Mouse (Mus musculus) intestine, embryonic 14.5 days (tissue): Measurements from ENCODE around the gene Slc25a45. TPM values are rescaled to one million over a fixed set of nuclear protein-coding genes. Genes with fewer than 3 reads are reported as not detected.

Source experiments
- ATAC-seq: fragments of 200-750 bp; cut with Nextera tagmentation; replicated peaks from 2 replicates; pipeline ENCODE4 v1.8.0; 2017; ENCODE audit warnings: low read depth, moderate number of reproducible peaks, moderate TSS enrichment, moderate library complexity; ENCODE audit not compliant: low FRiP score, low TSS enrichment
- DNase-seq: peaks from one replicate; pipeline ENCODE4 v3.0.0-alpha.2; 2018; ENCODE audit warnings: low spot score
- H3K27ac ChIP-seq: fragments of 300-500 bp; sonication (generic); 2 replicates; pipeline ENCODE4 v1.5.1; 2014; ENCODE audit warnings: low read depth, mild to moderate bottlenecking, control low read depth
- H3K27me3 ChIP-seq: fragments of 300-500 bp; sonication (generic); replicated peaks from 2 replicates; pipeline ENCODE4 v1.6.1; 2014; ENCODE audit warnings: low read length, control low read depth; ENCODE audit not compliant: control insufficient read depth, insufficient read depth
- H3K36me3 ChIP-seq: fragments of 300-500 bp; sonication (generic); 2 replicates; pipeline ENCODE4 v1.6.1; 2014; ENCODE audit warnings: low read length, control low read depth; ENCODE audit not compliant: control insufficient read depth, insufficient read depth
- H3K4me1 ChIP-seq: fragments of 300-500 bp; sonication (generic); replicated peaks from 2 replicates; pipeline ENCODE4 v1.6.1; 2014; ENCODE audit warnings: low read length, control low read depth, mixed read lengths; ENCODE audit not compliant: control insufficient read depth, insufficient read depth
- H3K4me2 ChIP-seq: fragments of 300-500 bp; sonication (generic); 2 replicates; pipeline ENCODE4 v1.6.1; 2014; ENCODE audit warnings: low read length
- H3K4me3 ChIP-seq: fragments of 300-500 bp; sonication (generic); 2 replicates; pipeline ENCODE4 v1.5.1; 2014; ENCODE audit warnings: low read depth, low read length, control low read depth, mixed read lengths
- H3K9ac ChIP-seq: fragments of 300-500 bp; sonication (generic); 2 replicates; pipeline ENCODE4 v1.6.1; 2014; ENCODE audit warnings: mild to moderate bottlenecking, low read length
- H3K9me3 ChIP-seq: fragments of 300-500 bp; sonication (generic); 2 replicates; pipeline ENCODE4 v1.6.1; 2016; ENCODE audit warnings: low read length, control low read depth; ENCODE audit not compliant: control insufficient read depth
- WGBS: fragments of 180-500 bp; shearing (Covaris S2); extraction: QIAGEN DNeasy Blood & Tissue Kit; methylation state at CpG from one replicate; pipeline ENCODE4 v1.1.7; 2014; 5-methylcytosine and 5-hydroxymethylcytosine counted together
- polyA plus RNA-seq: library from polyadenylated mRNA; unstranded; fragments of >200 nt; fragmentation: Nextera tagmentation; extraction: Ambion mirVana; gene quantifications from 2 replicates; pipeline ENCODE4 v1.2.1, GENCODE M21; 2014

The Slc25a45 gene
- polyA plus RNA-seq, 1 experiment from 2014 or later: 2.1 TPM

DNA sequence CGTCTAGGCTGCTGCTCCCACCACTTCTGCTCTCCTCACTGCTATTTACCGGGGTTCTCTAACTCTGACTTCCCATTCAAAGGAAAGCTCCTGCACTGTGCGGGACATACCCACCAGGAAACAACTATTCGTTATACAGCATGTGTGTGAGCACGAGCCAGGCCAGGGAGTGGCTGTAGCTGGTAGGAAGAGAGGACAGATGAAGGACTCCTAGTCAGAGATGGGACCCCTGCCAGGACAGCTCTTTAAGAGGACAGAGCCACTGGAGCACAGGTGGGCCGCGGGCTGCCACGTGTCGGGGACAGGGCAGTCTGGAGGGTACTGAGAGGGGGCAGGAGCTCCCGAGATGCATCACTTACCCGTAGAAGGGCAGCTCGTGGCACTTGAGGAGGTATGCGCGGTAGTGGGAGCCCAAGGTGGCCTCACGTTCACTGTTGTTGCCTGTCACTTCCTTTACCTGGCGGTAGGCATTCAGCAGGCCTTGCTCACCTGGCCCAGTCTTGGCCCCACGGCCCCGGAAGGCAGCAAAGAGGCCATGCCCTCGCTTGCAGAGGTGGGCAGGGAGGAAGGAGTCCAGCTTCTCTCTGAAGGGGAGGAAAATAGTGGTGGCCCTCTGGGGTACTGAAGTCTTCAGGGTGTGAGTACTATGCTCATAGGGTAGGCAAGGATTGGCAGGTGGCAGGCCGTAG, 12.8 kb upstream of the Slc25a45 start:
- Histone ChIP-seq H3K27ac (no peak overlapping the region), H3K4me2 (no peak overlapping the region), H3K27me3 (no peaks in the 10 kb centered on the region), H3K4me1 (no peaks in the 10 kb centered on the region), H3K9me3 (no peaks in the 10 kb centered on the region), H3K4me3 (no peak overlapping the region), H3K9ac (no peak overlapping the region), H3K36me3 (peaks cover 81% of the 10 kb centered on the region)
- DNase-seq: no peak
- no peak for ATAC-seq
- 95% methylated on average over 20 of the region's 20 CpGs for WGBS

DNA sequence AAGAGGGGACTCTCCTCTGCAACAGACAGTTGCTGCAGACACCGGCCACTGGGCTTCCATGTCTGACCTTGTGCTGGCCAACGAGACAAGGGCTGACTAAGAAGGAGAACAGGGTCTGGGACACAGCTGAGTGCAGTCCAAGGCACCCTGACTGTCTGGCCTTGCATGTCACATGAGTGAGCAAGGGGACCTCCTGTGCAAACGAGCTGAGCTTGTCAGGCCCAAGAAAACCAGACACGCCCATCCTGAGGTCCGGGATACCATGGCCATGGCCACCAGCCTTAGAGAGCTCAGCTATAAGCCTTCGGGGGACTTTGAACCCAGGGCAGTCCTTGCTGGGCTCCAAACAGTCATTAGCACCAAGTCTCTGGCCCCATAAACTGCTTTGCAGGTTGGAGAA, 9.5 kb upstream of the Slc25a45 start:
- ATAC-seq: no peak
- H3K27ac ChIP-seq: no peak overlapping the region
- 87% methylated on average over 6 of the region's 6 CpGs for WGBS

GRCm38 (mm10) chr19:5871273-5871672, 6.3 kb upstream of the Slc25a45 start:
- Histone ChIP-seq H3K4me2 (peak overlapping the region; percentile 40), H3K36me3 (peaks cover 30% of the 10 kb centered on the region), H3K27ac (peak overlapping the region; percentile 67), H3K4me3 (no peak overlapping the region), H3K9ac (peak overlapping the region; percentile 35), H3K9me3 (no peaks in the 10 kb centered on the region), H3K4me1 (peaks cover 30% of the 10 kb centered on the region), H3K27me3 (no peaks in the 10 kb centered on the region)
- ATAC-seq (peak; percentile 61), DNase-seq (peak; percentile 64)
- WGBS: 4% methylated on average over 7 of the region's 7 CpGs

More for the DNA sequence above, 9.5 kb upstream of the Slc25a45 start:
- Histone ChIP-seq H3K9me3 (no peaks in the 10 kb centered on the region), H3K4me2 (no peak overlapping the region), H3K4me3 (no peak overlapping the region), H3K36me3 (peaks cover 60% of the 10 kb centered on the region), H3K27me3 (no peaks in the 10 kb centered on the region), H3K9ac (no peak overlapping the region), H3K4me1 (peaks cover 13% of the 10 kb centered on the region)
- DNase-seq: no peak

- 0 out of 2 replicates have a peak overlapping the region, but pooled peaks have one; percentile 13 for H3K9ac ChIP-seq
- WGBS: 28% methylated on average over 6 of the region's 6 CpGs
- ATAC-seq (no peak), DNase-seq (no peak)
- H3K27me3 ChIP-seq: no peaks in the 10 kb centered on the region
- H3K4me3 ChIP-seq: no peak overlapping the region
- H3K9me3 ChIP-seq: no peaks in the 10 kb centered on the region
- peak overlapping the region; percentile 40 for H3K4me2 ChIP-seq
- H3K36me3 ChIP-seq: peaks cover 29% of the 10 kb centered on the region
- H3K27ac ChIP-seq: peak overlapping the region; percentile 67
- H3K4me1 ChIP-seq: peaks cover 30% of the 10 kb centered on the region
Measured at GRCm38 (mm10) chr19:5871683-5872082, 5.9 kb upstream of the Slc25a45 start.

- H3K27me3 ChIP-seq: no peaks in the 10 kb centered on the region
- ATAC-seq (no peak), DNase-seq (no peak)
- no peak overlapping the region for H3K4me3 ChIP-seq
- H3K27ac ChIP-seq: no peak overlapping the region
- peaks cover 27% of the 10 kb centered on the region for H3K36me3 ChIP-seq
- no peak overlapping the region for H3K9ac ChIP-seq
- H3K9me3 ChIP-seq: no peaks in the 10 kb centered on the region
- 89% methylated on average over 4 of the region's 4 CpGs for WGBS
- H3K4me2 ChIP-seq: no peak overlapping the region
- peaks cover 30% of the 10 kb centered on the region for H3K4me1 ChIP-seq
Measured at GRCm38 (mm10) chr19:5872528-5872927, 5.1 kb upstream of the Slc25a45 start.

- Histone ChIP-seq H3K27ac (no peak overlapping the region), H3K36me3 (peaks cover 22% of the 10 kb centered on the region), H3K9me3 (no peaks in the 10 kb centered on the region), H3K27me3 (no peaks in the 10 kb centered on the region), H3K4me3 (no peak overlapping the region), H3K4me1 (peaks cover 30% of the 10 kb centered on the region), H3K9ac (no peak overlapping the region), H3K4me2 (no peak overlapping the region)
- 85% methylated on average over 19 of the region's 19 CpGs for WGBS
- DNase-seq: no peak
- no peak for ATAC-seq
Measured at GRCm38 (mm10) chr19:5872931-5873556, 4.6 kb upstream of the Slc25a45 start.

DNA sequence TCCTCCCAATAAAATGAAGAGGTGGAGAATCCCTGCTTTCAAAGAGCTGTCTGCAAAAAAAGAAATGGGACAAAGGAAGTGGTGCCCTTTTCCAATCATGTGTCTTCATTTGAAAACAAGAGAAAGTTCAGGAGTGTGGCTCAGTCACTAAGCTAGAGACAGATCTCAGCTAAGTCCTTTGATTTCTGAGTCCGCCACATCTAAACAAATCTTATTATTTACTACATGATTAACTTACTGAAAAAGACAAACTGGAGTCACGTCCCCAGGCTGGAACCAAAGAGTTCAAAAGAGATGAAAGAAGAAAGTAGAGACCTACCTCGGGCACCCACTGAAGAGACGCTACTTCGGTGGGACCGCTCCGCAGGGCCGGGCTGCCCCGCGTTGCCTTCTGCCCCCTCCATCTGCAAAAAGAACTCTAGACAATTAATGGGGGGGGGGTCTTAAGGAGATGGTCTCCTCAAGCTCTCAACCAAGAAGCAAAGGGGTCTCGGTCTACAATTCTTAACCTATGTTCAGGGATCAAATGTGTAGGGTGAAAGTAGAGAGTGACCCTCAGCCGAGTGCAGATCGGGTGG, 3.1 kb upstream of the Slc25a45 start:
- Histone ChIP-seq H3K27ac (no peak overlapping the region), H3K36me3 (peaks cover 9% of the 10 kb centered on the region)

GRCm38 (mm10) chr19:5874969-5875480, 2.6 kb upstream of the Slc25a45 start, which contains the start of gene Frmd8:
TSS of gene Frmd8 (minus strand) at chr19:5875274.
- Histone ChIP-seq H3K4me1 (peaks cover 30% of the 10 kb centered on the region), H3K9me3 (no peaks in the 10 kb centered on the region), H3K4me2 (peak within 1 kb of the TSS; percentile 88), H3K27ac (peak within 1 kb of the TSS; percentile 12; the same call in 1 of the 2 replicates), H3K36me3 (peaks cover 3% of the 10 kb centered on the region; the same call in 1 of the 2 replicates), H3K9ac (peak within 1 kb of the TSS; percentile 72), H3K27me3 (no peaks in the 10 kb centered on the region), H3K4me3 (peak within 1 kb of the TSS; percentile 83)
- under 1% methylated on average over 37 of the region's 37 CpGs for WGBS
- ATAC-seq (peak; percentile 72), DNase-seq (peak; percentile 91)

More for the DNA sequence above, 3.1 kb upstream of the Slc25a45 start:
- Histone ChIP-seq H3K4me1 (peaks cover 30% of the 10 kb centered on the region), H3K4me2 (peak overlapping the region; percentile 88), H3K4me3 (peak overlapping the region; percentile 83), H3K9me3 (no peaks in the 10 kb centered on the region), H3K27me3 (no peaks in the 10 kb centered on the region), H3K9ac (peak overlapping the region; percentile 72)
- WGBS: 9% methylated on average over 13 of the region's 13 CpGs
- no peak for DNase-seq
- ATAC-seq: no peak
